Mouse (Mus musculus) bone marrow, adult 2 months (tissue): ENCODE measurements around the gene Eif5a2. TPM values are rescaled to one million over a fixed set of nuclear protein-coding genes. Genes with fewer than 3 reads are reported as not detected.
"Not testable (repeated sequence)": the region's sequence is repeated elsewhere in the genome, so short reads cannot be mapped to it uniquely, and the experiment has no call there.

Experiments used
- H3K27ac ChIP-seq: fragments of 200-500 bp; 2 replicates; pipeline ENCODE4 v1.5.1; 2012; ENCODE audit warnings: low read depth, mild to moderate bottlenecking, control low read depth, inconsistent platforms, low read length; ENCODE audit not compliant: control insufficient read depth, poor library complexity, insufficient read depth
- H3K4me1 ChIP-seq: fragments of 200-500 bp; 2 replicates; pipeline ENCODE4 v1.6.1; 2011; ENCODE audit warnings: low read length; ENCODE audit not compliant: control insufficient read depth, insufficient read depth
- H3K4me3 ChIP-seq: fragments of 200-500 bp; replicated peaks from 2 replicates; pipeline ENCODE3; 2011; ENCODE audit warnings: mild to moderate bottlenecking, low read depth, low read length, control low read depth; ENCODE audit not compliant: control insufficient read depth
- CTCF ChIP-seq: fragments of 200-500 bp; IDR thresholded peaks from 2 replicates; pipeline ENCODE4 v1.5.1; 2011; ENCODE audit warnings: low read length, control low read depth; ENCODE audit not compliant: control insufficient read depth, insufficient read depth
- POLR2A ChIP-seq: fragments of 200-500 bp; IDR thresholded peaks from 2 replicates; pipeline ENCODE4 v1.6.1; 2011; ENCODE audit warnings: low read depth, mild to moderate bottlenecking, control low read depth, low read length, borderline replicate concordance; ENCODE audit not compliant: control insufficient read depth
- WGBS: fragments of 180-500 bp; shearing (Covaris S2); methylation state at CpG from one replicate; pipeline ENCODE4 v1.1.7; 2018; 5-methylcytosine and 5-hydroxymethylcytosine counted together
- polyA plus RNA-seq: library from polyadenylated mRNA; stranded (reverse); fragments of >200 nt; gene quantifications from 2 replicates; pipeline ENCODE4 v1.2.4, GENCODE M21; 2011; ENCODE audit warnings: low replicate concordance; ENCODE audit not compliant: missing spikeins, insufficient read depth, insufficient read length

Gene Eif5a2
- polyA plus RNA-seq, 1 experiment = 1.5 TPM

- Histone ChIP-seq H3K4me3 (no peak overlapping the region), H3K27ac (no peak overlapping the region), H3K4me1 (no peaks in the 10 kb centered on the region)
- 83% methylated on average over 8 of the region's 8 CpGs for WGBS
- TF ChIP-seq CTCF (no peak), POLR2A (no peak)
Measured at GRCm38 (mm10) chr3:28761225-28761789, 19.8 kb upstream of the Eif5a2 start.

GRCm38 (mm10) chr3:28766935-28767334, 14.1 kb upstream of the Eif5a2 start:
- Histone ChIP-seq H3K27ac (no peak overlapping the region), H3K4me1 (no peaks in the 10 kb centered on the region), H3K4me3 (no peak overlapping the region)
- 75% methylated on average over 4 of the region's 4 CpGs for WGBS
- TF ChIP-seq POLR2A (no peak), CTCF (no peak)

- Histone ChIP-seq H3K27ac (no peak overlapping the region), H3K4me3 (no peak overlapping the region), H3K4me1 (no peaks in the 10 kb centered on the region)
- TF ChIP-seq CTCF (no peak), POLR2A (no peak)
- WGBS = 75% methylated on average over 3 of the region's 3 CpGs
Measured at GRCm38 (mm10) chr3:28768222-28768621, 12.9 kb upstream of the Eif5a2 start.

GRCm38 (mm10) chr3:28772919-28773318, 8.2 kb upstream of the Eif5a2 start:
- not testable (repeated sequence) for H3K4me3 ChIP-seq, H3K27ac ChIP-seq, H3K4me1 ChIP-seq
- 56% methylated on average over 4 of the region's 4 CpGs for WGBS

- no peak overlapping the region for H3K4me3 ChIP-seq
- H3K27ac ChIP-seq = peak overlapping the region; percentile 90
- WGBS = 69% methylated on average over 7 of the region's 7 CpGs
- H3K4me1 ChIP-seq = peaks cover 2% of the 10 kb centered on the region; the same call in 1 of the 2 replicates
- TF ChIP-seq CTCF = no peak
- no peak for TF ChIP-seq POLR2A
Measured at GRCm38 (mm10) chr3:28775361-28775760, 5.7 kb upstream of the Eif5a2 start.

- Histone ChIP-seq H3K27ac (peak overlapping the region; percentile 90), H3K4me3 (no peak overlapping the region), H3K4me1 (peaks cover 2% of the 10 kb centered on the region; the same call in 1 of the 2 replicates)
- TF ChIP-seq POLR2A (no peak), CTCF (no peak)
- WGBS = 53% methylated on average over 1 of the region's 1 CpGs
Measured at GRCm38 (mm10) chr3:28775958-28776357, 5.1 kb upstream of the Eif5a2 start.

GRCm38 (mm10) chr3:28776491-28776890, 4.6 kb upstream of the Eif5a2 start:
- Histone ChIP-seq H3K4me1 (peaks cover 2% of the 10 kb centered on the region; the same call in 1 of the 2 replicates), H3K27ac (peak overlapping the region; percentile 56; the same call in 1 of the 2 replicates), H3K4me3 (no peak overlapping the region)
- no peak for TF ChIP-seq POLR2A
- TF ChIP-seq CTCF = no peak
- 48% methylated on average over 1 of the region's 1 CpGs for WGBS

GRCm38 (mm10) chr3:28780511-28780910, 565 bp upstream of the Eif5a2 start:
- TF ChIP-seq POLR2A (no peak), CTCF (no peak)
- 68% methylated on average over 9 of the region's 9 CpGs for WGBS
- Histone ChIP-seq H3K27ac (no peak overlapping the region), H3K4me3 (no peak overlapping the region), H3K4me1 (peaks cover 3% of the 10 kb centered on the region; the same call in 1 of the 2 replicates)

GRCm38 (mm10) chr3:28781422-28781821, 346 bp downstream of the Eif5a2 start:
- peak overlapping the region; percentile 62 for H3K4me3 ChIP-seq
- TF ChIP-seq CTCF = no peak
- no peak for TF ChIP-seq POLR2A
- H3K27ac ChIP-seq = peak overlapping the region; percentile 35; the same call in 1 of the 2 replicates
- H3K4me1 ChIP-seq = peaks cover 1% of the 10 kb centered on the region; the same call in 1 of the 2 replicates
- 2% methylated on average over 41 of the region's 41 CpGs for WGBS
